Mouse (Mus musculus) heart, adult 2 months (tissue): ENCODE results near the gene Inf2.

Experiments used
- CTCF ChIP-seq: fragments of 200-600 bp; IDR thresholded peaks from 2 replicates; pipeline ENCODE4 v1.8.1; 2022; ENCODE audit warnings: antibody characterized with exemption, mild to moderate bottlenecking, moderate library complexity
- EP300 ChIP-seq: fragments of 200-500 bp; IDR thresholded peaks from 2 replicates; pipeline ENCODE4 v1.6.1; 2011; ENCODE audit warnings: low read depth, low read length, control low read depth; ENCODE audit not compliant: insufficient read depth
- POLR2A ChIP-seq: fragments of 200-500 bp; IDR thresholded peaks from 2 replicates; pipeline ENCODE4 v1.6.1; 2011; ENCODE audit warnings: mild to moderate bottlenecking, low read depth, low read length, control low read depth; ENCODE audit not compliant: insufficient read depth

DNA sequence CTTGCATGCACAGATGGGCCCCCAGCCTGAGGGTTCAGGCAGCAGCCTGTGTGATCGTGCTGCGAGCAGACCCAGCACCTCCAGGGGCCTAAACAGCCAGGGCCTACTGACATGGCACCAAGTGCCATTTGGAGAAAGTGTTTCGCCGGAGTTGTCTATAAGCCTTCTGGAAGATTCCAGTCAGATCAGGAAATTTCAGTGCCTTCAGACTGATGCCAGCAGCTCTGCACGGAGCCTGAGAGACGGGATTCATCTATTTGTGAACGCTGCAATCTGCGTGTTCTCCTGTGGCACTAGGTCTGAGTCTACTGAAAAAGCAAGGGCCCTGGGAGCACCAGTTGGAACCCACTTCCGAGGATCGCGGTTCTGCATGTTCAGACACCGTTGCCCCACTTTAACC is 48.3 kb upstream of the Inf2 start:
- TF ChIP-seq POLR2A = no peak
- TF ChIP-seq CTCF = no peak
- no peak for TF ChIP-seq EP300
